Mouse (Mus musculus): ENCODE measurements around the gene Ppa2. TPM values are rescaled to one million over a fixed set of nuclear protein-coding genes. Genes with fewer than 3 reads are reported as not detected.

Ppa2 gene
- total and polyA plus RNA-seq, 3 experiments = 33.6 to 36.3 TPM; not detected in 1

- no peaks in the 10 kb centered on the region for H3K9me3 ChIP-seq (replicated peaks; ENCODE audit: insufficient read depth, low read length)
- H3K4me1 ChIP-seq (ENCODE audit: control insufficient read depth in 1 of 2, insufficient read depth in 2 of 2, low read length in 2 of 2) = no peaks in the 10 kb centered on the region
- H3K27ac ChIP-seq (ENCODE audit: control insufficient read depth, low read depth, low read length) = no peak overlapping the region
- no peak overlapping the region for H3K4me3 ChIP-seq (ENCODE audit: control insufficient read depth in 1 of 2, insufficient read depth in 1 of 2, low read depth in 2 of 2, low read length in 2 of 2)
- TF ChIP-seq MAFK (IDR thresholded peaks at IDR 0.05; ENCODE audit: borderline replicate concordance, low read depth, low read length) = no peak
- no peak for TF ChIP-seq POLR2AphosphoS5 (IDR thresholded peaks at IDR 0.05; ENCODE audit: borderline replicate concordance, low read depth, low read length)
- TF ChIP-seq ZMIZ1 (IDR thresholded peaks at IDR 0.05; ENCODE audit: low read depth, low read length) = no peak
- TF ChIP-seq HCFC1 (IDR thresholded peaks at IDR 0.05; ENCODE audit: low read depth, low read length) = no peak
- no peak for TF ChIP-seq ZC3H11A (IDR thresholded peaks at IDR 0.05; ENCODE audit: low read depth, low read length)
- no peak for TF ChIP-seq BHLHE40 (IDR thresholded peaks at IDR 0.05; ENCODE audit: borderline replicate concordance, low read depth, low read length)
- no peak for TF ChIP-seq POLR2A (IDR thresholded peaks at IDR 0.05; ENCODE audit: control insufficient read depth in 1 of 2, insufficient read depth in 1 of 2, low read depth in 1 of 2, low read length in 2 of 2, poor library complexity in 1 of 2)
- TF ChIP-seq MAZ (IDR thresholded peaks at IDR 0.05; ENCODE audit: low read depth, low read length) = no peak
- TF ChIP-seq MEF2A (IDR thresholded peaks at IDR 0.05; ENCODE audit: extremely low read depth, insufficient replicate concordance, low read depth, low read length, poor library complexity, severe bottlenecking) = no peak
- no peak for TF ChIP-seq RAD21 (IDR thresholded peaks at IDR 0.05; ENCODE audit: low read depth, low read length)
- no peak for TF ChIP-seq MAX (IDR thresholded peaks at IDR 0.05; ENCODE audit: low read length)
- no peak for TF ChIP-seq USF2 (IDR thresholded peaks at IDR 0.05; ENCODE audit: borderline replicate concordance in 1 of 2, insufficient read depth in 1 of 2, low read depth in 1 of 2, low read length in 2 of 2)
- DNase-seq (ENCODE audit: low read depth, low spot score) = no peak
- no peaks in the 10 kb centered on the region for H3K79me2 ChIP-seq (ENCODE audit: control insufficient read depth, insufficient read depth, low read length, poor library complexity)
- no peaks in the 10 kb centered on the region for H3K27me3 ChIP-seq (ENCODE audit: control insufficient read depth in 1 of 2, insufficient read depth in 2 of 2, low read length in 2 of 2)
- H3K36me3 ChIP-seq (ENCODE audit: control insufficient read depth in 1 of 2, insufficient read depth in 2 of 2, low read length in 2 of 2) = no peaks in the 10 kb centered on the region
- H3K9ac ChIP-seq (ENCODE audit: control insufficient read depth, low read depth, low read length, poor library complexity, severe bottlenecking) = no peak overlapping the region
Observed at GRCm38 (mm10) chr3:133384164-133384708, 74.3 kb downstream of the Ppa2 start.

- Histone ChIP-seq H3K9ac (ENCODE audit: control insufficient read depth, low read depth, low read length, poor library complexity, severe bottlenecking) (no peak overlapping the region), H3K27ac (ENCODE audit: control insufficient read depth, low read depth, low read length) (no peak overlapping the region), H3K79me2 (ENCODE audit: control insufficient read depth, insufficient read depth, low read length, poor library complexity) (no peaks in the 10 kb centered on the region), H3K9me3 (replicated peaks; ENCODE audit: insufficient read depth, low read length) (no peaks in the 10 kb centered on the region), H3K4me3 (ENCODE audit: control insufficient read depth in 1 of 2, insufficient read depth in 1 of 2, low read depth in 2 of 2, low read length in 2 of 2) (no peak overlapping the region), H3K27me3 (ENCODE audit: control insufficient read depth in 1 of 2, insufficient read depth in 2 of 2, low read length in 2 of 2) (no peaks in the 10 kb centered on the region), H3K4me1 (ENCODE audit: control insufficient read depth in 1 of 2, insufficient read depth in 2 of 2, low read length in 2 of 2) (no peaks in the 10 kb centered on the region), H3K36me3 (ENCODE audit: control insufficient read depth in 1 of 2, insufficient read depth in 2 of 2, low read length in 2 of 2) (no peaks in the 10 kb centered on the region)
- TF ChIP-seq POLR2AphosphoS5 (IDR thresholded peaks at IDR 0.05; ENCODE audit: borderline replicate concordance, low read depth, low read length) = no peak
- no peak for TF ChIP-seq NELFE (IDR thresholded peaks at IDR 0.05; ENCODE audit: low read depth, low read length)
- TF ChIP-seq SMC3 (IDR thresholded peaks at IDR 0.05; ENCODE audit: low read depth, low read length) = no peak
- TF ChIP-seq KAT2A (conservative IDR thresholded peaks at IDR 0.05; ENCODE audit: low read depth, low read length) = no peak
- TF ChIP-seq USF2 (IDR thresholded peaks at IDR 0.05; ENCODE audit: borderline replicate concordance in 1 of 2, insufficient read depth in 1 of 2, low read depth in 1 of 2, low read length in 2 of 2) = no peak
- no peak for TF ChIP-seq MYC (IDR thresholded peaks at IDR 0.05; ENCODE audit: low read depth, low read length)
- no peak for TF ChIP-seq SIN3A (IDR thresholded peaks at IDR 0.05; ENCODE audit: low read length)
- no peak for TF ChIP-seq EP300 (IDR thresholded peaks at IDR 0.05; ENCODE audit: low read depth in 1 of 2, low read length in 2 of 2)
- TF ChIP-seq E2F4 (IDR thresholded peaks at IDR 0.05; ENCODE audit: borderline replicate concordance, low read depth, low read length) = no peak
- no peak for TF ChIP-seq ZKSCAN1 (IDR thresholded peaks at IDR 0.05; ENCODE audit: low read depth, low read length)
- no peak for TF ChIP-seq JUND (IDR thresholded peaks at IDR 0.05; ENCODE audit: low read depth, low read length)
- no peak for TF ChIP-seq RAD21 (IDR thresholded peaks at IDR 0.05; ENCODE audit: low read depth, low read length)
- TF ChIP-seq ZMIZ1 (IDR thresholded peaks at IDR 0.05; ENCODE audit: low read depth, low read length) = no peak
- no peak for TF ChIP-seq POLR2AphosphoS2 (IDR thresholded peaks at IDR 0.05; ENCODE audit: low read length)
- no peak for TF ChIP-seq NRF1 (IDR thresholded peaks at IDR 0.05; ENCODE audit: insufficient read depth, low read depth, low read length, poor library complexity, severe bottlenecking)
- DNase-seq (ENCODE audit: low read depth, low spot score) = no peak
Observed at GRCm38 (mm10) chr3:133387283-133387682, 77.4 kb downstream of the Ppa2 start.

Measured in MEL (cell line).